Mouse (Mus musculus): ENCODE results near the gene Peli2. TPM values are rescaled to one million over a fixed set of nuclear protein-coding genes. Genes with fewer than 3 reads are reported as not detected.
A peak's percentile ranks its signal among the peaks of the same experiment; 100 is the strongest.

Gene Peli2
- total RNA-seq, 2 experiments from 2014 or later, result 19.9 to 23.7 TPM

DNA sequence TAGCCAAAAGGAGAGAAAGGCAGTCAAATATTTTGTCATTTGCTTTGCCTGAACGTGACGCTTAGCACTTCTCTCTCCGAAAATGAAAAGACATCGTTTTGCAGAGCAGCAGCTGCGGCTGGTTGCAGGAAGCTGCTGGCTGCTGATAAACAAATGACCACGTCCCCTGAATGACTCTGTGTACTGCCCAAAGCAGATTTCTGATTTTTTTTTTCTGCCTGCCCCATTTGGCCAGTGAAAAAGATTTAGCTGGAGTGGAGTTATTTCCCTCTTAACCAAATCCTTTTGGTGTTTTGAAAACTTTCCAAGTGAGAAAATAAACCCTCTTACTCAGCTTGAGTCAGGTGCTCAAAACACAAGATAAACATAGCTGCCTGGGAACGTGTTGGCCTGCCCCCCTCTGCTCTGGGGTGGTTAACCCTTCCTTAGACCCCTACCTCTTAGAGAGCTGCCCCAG is 175.2 kb downstream of the Peli2 start:
- intact Hi-C loops (cut with DNase I), result no loop called here
- peak in 1 of 2 experiments; percentile 16 for DNase-seq (ENCODE audit: extremely low spot score in 1 of 2, low spot score in 2 of 2)

DNA sequence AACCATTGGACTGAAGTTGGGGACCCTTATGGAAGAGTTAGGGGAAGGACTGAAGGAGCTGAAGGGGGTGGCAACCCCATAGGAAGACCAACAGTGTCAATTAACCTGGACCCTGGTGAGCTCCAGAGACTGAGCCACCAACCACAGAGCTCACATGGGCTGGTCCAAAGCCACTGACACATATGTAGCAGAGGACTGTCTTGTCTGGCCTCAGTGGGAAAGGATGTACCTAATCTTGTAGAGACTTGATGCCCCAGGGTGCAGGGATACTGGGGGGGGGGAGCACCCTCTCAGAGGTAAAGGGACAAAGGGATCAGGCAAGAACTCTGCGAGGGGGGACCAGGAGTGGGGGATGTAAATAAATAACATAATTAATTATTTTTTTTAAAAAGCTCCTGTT is 176.2 kb downstream of the Peli2 start:
- no peak for DNase-seq (ENCODE audit: extremely low spot score in 1 of 2, low spot score in 2 of 2)
- intact Hi-C loops (cut with DNase I), result no loop called here

DNA sequence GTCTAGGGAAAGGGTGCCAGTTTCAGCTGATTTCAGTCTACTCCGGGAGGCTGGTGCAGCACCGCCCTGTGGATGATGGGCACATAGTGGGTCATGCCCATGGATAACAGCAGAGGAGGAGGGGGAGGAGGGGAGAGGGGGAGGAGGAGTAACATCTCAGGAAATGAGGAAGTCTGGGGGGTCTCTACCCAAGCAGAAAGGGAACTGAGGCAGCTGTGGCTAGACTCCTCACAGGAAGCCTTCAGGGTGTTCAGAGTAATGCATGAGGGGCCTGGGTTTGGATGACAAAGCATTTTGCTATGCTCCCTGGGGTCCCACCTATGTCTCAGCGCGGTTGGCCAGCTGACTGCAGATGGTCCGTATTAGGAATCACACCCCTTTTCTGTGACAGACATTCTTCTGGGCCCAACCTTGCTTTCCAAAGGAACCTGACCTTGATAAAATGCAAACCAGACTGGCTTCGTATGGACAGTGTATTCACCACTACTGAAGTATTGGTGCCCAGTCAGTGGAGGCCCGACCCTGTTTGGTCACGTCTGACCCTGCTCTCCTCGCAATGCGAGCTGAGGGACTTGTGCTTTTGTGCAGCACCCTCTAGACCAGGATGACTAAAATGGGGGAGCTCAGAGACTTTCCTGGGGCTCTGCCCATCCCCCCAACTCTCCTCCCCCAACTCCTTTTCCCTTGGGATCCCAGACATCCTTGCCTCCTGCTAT is 182.0 kb downstream of the Peli2 start:
- DNase-seq (ENCODE audit: extremely low spot score in 1 of 2, low spot score in 2 of 2), result peak in 1 of 2 experiments; percentile 24
- intact Hi-C loops (cut with DNase I), result no loop called here

GRCm38 (mm10) chr14:48303235-48303634 is 182.6 kb downstream of the Peli2 start:
- intact Hi-C loops (cut with DNase I), result no loop called here
- peak; percentile 31 to 45 for DNase-seq (ENCODE audit: extremely low spot score in 1 of 2, low spot score in 2 of 2)

- peak in 1 of 2 experiments; percentile 24 for DNase-seq (ENCODE audit: extremely low spot score in 1 of 2, low spot score in 2 of 2)
- intact Hi-C loops (cut with DNase I), result no loop called here
These were observed 183.2 kb downstream of the Peli2 start for GRCm38 (mm10) chr14:48303841-48304240.

GRCm38 (mm10) chr14:48313234-48313633 is 192.6 kb downstream of the Peli2 start:
- DNase-seq (ENCODE audit: extremely low spot score in 1 of 2, low spot score in 2 of 2), result no peak
- intact Hi-C loops (cut with DNase I), result no loop called here

DNA sequence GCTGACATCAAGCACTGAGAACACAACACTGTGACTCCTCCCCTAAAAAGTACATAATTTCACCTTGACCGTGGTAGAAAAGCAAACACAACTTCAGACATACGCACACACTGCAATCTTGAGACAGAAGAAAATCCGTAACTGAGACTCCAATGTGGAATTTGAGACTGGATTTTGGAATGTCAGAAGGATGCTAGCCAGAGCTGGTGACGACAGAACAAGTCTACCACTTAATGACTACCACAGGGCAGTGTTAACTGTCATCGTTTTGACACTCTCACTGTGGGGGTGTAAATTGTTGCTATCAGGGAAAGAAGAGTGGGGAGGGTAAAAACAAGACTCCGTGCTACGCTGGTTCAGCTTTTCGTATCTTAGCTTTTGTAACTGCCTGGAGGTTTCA is 195.8 kb downstream of the Peli2 start:
- DNase-seq (ENCODE audit: extremely low spot score in 1 of 2, low spot score in 2 of 2), result no peak
- intact Hi-C loops (cut with DNase I), result no loop called here

- no peak for DNase-seq (ENCODE audit: extremely low spot score in 1 of 2, low spot score in 2 of 2)
- intact Hi-C loops (cut with DNase I), result no loop called here
These were observed 203.3 kb downstream of the Peli2 start for GRCm38 (mm10) chr14:48323771-48324459.

GRCm38 (mm10) chr14:48324460-48324850 is 203.8 kb downstream of the Peli2 start:
- no peak for DNase-seq (ENCODE audit: extremely low spot score in 1 of 2, low spot score in 2 of 2)
- intact Hi-C loops (cut with DNase I), result no loop called here

- DNase-seq (ENCODE audit: extremely low spot score in 1 of 2, low spot score in 2 of 2), result no peak
- intact Hi-C loops (cut with DNase I), result no loop called here
These were observed 207.1 kb downstream of the Peli2 start for GRCm38 (mm10) chr14:48327746-48328145.

- intact Hi-C loops (cut with DNase I), result no loop called here
- no peak for DNase-seq (ENCODE audit: extremely low spot score in 1 of 2, low spot score in 2 of 2)
These were observed 209.2 kb downstream of the Peli2 start for GRCm38 (mm10) chr14:48329716-48330365.
